Mouse (Mus musculus) frontal cortex, postnatal 25 days (tissue): ENCODE data around the gene Tmem198.

Source experiments
- DNase-seq, 2 experiments: peaks; one replicate each; pipeline ENCODE4 v3.0.0; 2022; ENCODE audit warnings: low spot score in 2 of 2

The Tmem198 gene

GRCm38 (mm10) chr1:75516703-75517380, 37.5 kb downstream of the Tmem198 start:
- no peak for DNase-seq

- DNase-seq = no peak
These were observed 38.7 kb downstream of the Tmem198 start for GRCm38 (mm10) chr1:75517984-75518383.

DNA sequence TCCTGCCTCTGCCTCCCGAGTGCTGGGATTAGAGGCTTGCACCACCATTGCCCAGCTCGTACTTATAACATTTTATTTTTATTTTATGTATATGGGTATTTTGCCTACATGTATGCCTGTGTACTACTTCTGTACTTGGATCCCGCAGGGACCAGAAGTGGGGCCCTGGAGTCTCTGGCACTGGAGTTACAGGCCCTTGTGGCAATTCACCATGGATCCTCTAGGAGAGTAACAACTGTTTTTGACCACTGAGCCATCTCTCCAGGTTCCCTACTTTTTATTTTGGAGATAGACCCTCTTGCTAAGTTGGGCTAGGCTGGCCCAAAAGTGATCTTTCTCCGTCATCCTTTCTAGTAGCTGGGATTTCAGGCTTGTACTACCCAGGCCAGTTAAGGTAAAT, 39.1 kb downstream of the Tmem198 start:
- no peak for DNase-seq

- no peak for DNase-seq
These were observed 40.2 kb downstream of the Tmem198 start for GRCm38 (mm10) chr1:75519576-75519975.

DNA sequence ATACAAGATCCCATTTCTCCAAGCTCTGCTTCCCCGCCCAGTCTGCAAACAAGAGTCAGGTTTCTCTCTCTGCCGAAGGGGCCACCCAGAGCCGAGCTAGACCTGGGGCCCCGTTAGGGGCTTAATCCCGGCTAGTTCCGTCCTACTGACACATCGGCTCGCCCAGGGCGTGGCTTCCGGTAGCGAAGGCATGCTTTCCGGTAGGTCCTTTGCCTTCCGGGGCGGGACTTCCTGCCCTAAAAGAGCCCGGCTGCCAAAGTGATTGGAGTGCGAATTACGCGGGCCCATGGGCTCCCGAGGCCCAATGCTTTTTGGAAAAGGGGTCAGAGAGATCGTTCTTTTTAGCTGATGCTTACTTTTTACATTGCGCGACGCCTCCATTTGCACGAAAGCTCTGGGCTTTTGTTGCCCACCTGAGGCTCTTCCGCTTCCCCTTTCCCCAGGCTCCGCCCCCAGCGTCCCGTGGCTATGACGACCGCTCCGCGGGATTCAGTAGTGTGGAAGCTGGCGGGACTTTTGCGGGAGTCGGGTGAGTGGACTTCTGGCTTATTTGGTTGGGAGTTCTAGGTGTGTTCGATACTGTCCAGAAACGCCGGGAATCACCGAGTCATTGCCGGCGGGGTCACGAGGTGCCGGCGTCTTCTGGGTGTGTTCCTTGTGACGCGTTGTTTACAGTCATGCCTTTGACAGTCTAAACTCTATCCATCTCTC, 42.1 kb downstream of the Tmem198 start, which contains the start of gene Stk11ip:
TSS of gene Stk11ip (plus strand) at position 209 of the 711 bp plus-strand sequence.
- DNase-seq = peak; percentile 82 to 89

DNA sequence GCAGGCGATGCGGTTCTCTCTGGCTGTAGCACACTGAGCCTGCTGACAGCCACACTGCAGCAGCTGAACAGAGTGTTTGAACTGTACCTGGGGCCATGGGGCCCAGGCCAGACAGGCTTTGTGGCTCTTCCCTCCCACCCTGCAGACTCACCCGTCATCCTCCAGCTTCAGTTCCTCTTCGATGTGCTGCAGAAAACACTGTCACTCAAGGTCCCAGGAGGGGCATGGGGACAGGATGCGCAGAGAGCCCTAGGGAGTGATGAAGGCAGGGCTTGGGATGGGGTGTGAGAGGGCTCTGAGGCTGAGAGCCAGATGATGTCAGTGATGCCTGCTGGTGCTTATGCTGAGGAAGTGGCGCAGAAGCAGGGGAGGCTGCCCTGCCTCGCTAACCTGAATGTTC, 45.3 kb downstream of the Tmem198 start:
- no peak for DNase-seq

DNA sequence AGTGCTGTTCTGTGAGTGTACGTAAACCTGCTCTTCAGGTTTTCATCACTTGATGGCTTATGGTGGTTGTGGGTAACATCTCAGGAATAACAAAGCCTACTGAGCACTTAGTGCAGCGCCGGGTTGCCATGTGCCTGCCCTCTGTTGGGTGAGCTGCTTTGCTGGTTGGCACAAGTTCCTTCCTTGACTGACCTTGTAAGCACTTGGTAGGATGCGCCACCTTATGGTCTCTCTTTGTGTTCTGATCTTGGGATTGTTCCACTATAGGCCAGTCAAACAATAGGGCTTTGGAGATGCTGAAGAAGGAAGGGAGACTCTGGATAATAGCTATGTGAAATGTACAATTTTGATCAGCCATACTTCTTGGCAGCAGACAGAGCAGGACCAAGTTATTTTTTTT, 51.2 kb downstream of the Tmem198 start:
- no peak for DNase-seq

DNA sequence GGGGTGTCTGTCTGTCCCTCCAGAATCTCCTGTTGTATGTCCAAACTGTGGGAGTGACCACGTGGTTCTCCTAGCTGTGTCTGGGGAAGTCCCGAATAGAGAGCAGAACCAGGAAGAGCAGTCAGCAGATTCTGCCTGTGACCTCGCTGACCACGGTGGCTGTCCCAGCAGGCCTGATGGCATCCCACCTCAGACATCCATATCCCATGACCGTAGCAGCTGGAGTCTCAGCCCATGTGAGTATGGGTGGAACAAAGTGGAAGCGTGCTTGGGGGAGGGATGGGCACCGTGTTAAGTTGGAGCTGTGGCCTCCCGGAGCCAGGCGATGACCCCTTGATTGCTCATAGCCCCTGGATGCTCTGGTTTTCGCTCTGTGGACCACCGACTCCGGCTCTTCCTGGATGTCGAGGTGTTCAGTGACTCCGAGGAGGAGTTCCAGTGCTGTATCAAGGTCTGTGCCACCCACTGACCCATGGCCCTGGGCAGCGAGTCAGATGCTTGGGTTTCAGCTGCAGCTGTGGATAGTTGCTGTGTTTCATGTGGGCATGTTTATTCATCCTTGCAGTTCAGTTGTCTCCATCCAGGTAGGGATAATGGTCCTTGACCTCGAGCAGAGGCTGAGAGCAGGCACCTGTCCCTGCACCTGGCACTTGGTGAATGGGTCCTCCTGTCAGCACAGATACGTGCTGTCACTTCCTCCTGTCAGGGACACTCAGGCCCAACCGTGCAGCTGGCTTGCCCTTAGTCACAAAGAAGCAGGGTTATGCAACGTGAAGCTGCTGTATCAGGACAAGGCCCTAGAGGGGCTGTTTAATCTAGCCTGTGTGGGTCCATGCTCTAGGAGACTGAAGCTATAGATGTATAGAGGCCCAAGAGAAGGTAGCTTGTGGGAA, 53.2 kb downstream of the Tmem198 start:
- no peak for DNase-seq

- no peak for DNase-seq
These were observed 54.3 kb downstream of the Tmem198 start for GRCm38 (mm10) chr1:75533325-75534252.
